Mouse (Mus musculus) stomach, postnatal 0 days (tissue): ENCODE data around the gene Hoxa10.

Experiments used
- CTCF ChIP-seq: IDR thresholded peaks from 2 replicates; pipeline ENCODE4 v1.5.1; 2016; ENCODE audit warnings: antibody characterized with exemption, low read depth, mild to moderate bottlenecking, moderate library complexity
- EP300 ChIP-seq: optimal IDR thresholded peaks from 2 replicates; pipeline ENCODE3; 2016; ENCODE audit warnings: antibody characterized with exemption

- TF ChIP-seq CTCF: no peak
- no peak for TF ChIP-seq EP300
These were observed 57.9 kb downstream of the Hoxa10 start for GRCm38 (mm10) chr6:52182793-52183192.
